Mouse (Mus musculus) CD4-positive, CD25-positive, alpha-beta regulatory T cell, adult 4 months (primary cell): Measurements from ENCODE around the gene Cdh13. TPM values are rescaled to one million over a fixed set of nuclear protein-coding genes. Genes with fewer than 3 reads are reported as not detected.

Experiments
- ATAC-seq: one replicate; pipeline ENCODE4 v1.8.0; 2017
- polyA plus RNA-seq, 2 experiments: library from polyadenylated mRNA; unstranded; fragments of 100-300 nt; shearing (Covaris generic); gene quantifications; one replicate each; pipeline ENCODE4 v1.2.1; 2017

The Cdh13 gene
- polyA plus RNA-seq, 2 experiments from 2014 or later: 0.25 to 0.31 TPM

DNA sequence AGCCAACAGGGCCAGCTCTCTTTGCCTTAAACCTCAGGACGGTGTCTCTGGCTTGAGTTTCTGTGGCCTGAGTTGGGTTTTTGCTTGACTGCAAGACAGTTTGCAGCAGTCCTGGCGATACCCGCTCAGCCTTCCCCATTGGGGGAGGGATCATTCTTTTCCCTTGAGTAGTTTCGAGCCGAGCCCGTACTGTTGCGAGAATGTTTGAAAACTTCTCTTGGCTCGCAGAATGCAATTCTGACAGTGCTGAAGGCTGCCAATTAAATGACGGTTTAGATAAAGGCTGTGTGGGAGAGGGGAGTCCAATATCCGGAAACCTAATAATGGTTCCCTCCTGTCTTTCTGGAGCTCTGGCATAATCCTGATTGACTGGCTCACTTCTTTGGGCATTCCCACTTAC lies 23.4 kb downstream of the Cdh13 start:
- no peak for ATAC-seq

DNA sequence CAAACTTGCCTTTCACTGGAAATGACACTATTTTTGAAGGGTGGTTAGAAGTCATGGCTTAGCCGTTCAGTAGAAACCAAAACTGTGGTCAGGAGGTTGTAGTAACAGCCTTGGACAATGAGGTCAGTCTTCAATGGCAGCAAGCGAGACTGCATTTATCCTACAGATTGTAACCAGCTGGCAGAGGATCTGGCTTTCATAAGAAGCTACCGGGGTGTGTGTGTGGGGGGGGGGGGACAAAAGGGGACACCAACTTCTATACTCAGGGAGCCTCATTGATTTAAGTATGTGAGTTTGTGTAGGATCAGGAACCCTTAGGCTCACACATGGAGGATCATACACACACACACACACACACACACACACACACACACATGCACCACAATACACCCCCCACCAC lies 25.6 kb downstream of the Cdh13 start:
- ATAC-seq: no peak

DNA sequence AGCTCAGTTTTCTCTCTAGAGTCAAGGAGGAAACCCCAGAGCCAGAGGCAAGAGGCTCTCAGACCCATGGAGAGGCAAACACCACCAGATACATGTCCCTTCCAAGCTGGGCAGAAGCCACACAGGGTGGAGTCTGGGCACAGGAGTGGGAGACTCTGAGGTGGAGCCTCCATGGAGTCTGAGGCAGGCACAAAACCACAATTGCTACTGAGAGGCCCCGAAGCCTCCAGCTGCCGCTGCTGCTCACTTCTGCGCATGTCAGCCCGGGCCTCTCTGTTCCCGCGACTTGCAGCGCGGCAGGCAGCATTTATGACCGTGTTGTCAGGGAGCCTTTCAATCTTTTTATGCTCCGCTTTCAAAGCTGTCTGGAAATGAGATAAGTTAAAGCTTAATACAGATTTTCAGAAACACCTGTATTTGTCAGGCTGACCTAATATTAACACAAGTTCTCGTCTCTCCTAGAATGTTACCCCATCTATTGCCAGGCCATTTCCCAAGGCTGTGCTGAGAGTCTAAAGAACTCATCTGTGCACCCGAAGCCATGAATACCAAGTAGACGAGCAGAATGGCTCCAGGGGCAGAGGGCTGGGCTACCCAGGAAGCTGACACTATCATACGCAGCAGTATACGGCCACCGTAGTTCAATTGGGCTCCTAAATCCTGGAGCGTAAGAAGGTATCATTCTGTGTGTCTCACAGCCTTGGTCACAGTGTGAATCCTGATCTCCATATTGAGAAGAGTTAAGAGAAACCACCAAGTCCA lies 30.1 kb downstream of the Cdh13 start:
- ATAC-seq: no peak

DNA sequence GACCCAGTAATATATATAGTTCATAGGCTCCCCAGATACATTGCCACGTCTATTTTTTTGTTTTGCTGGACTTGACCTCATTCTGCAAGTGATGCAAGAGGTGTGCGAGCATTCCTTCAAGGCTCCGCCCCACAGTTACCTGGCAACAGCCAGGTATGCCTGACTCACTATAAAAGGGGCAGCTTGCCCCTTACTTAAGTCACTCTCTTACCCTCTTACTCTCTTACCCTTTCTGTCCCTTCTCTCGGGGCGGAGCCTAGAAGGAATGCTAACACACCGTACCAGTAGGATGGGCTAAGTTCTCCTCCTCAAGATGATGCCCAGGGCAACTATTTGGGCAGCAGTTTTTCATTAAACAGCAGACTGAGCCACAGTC lies 30.6 kb downstream of the Cdh13 start:
- no peak for ATAC-seq

DNA sequence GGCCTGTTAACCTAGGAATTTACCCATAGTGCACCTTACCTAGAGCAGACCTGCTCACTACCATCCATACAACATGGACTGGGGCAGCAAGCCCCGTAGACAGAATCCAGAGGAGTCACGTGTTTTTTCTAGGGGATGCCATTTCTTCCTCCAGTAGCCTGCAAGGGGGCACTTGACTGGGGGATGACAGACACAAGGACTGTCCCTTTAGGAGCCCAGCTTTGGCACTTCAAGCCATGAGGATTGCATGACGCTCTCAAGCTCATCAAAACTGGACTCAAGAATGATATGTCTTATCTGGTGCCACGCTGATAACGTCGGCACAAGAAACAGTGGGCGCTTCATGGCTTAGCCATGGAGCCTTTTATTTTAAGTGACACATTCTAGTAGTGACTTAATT lies 31.4 kb downstream of the Cdh13 start:
- no peak for ATAC-seq

DNA sequence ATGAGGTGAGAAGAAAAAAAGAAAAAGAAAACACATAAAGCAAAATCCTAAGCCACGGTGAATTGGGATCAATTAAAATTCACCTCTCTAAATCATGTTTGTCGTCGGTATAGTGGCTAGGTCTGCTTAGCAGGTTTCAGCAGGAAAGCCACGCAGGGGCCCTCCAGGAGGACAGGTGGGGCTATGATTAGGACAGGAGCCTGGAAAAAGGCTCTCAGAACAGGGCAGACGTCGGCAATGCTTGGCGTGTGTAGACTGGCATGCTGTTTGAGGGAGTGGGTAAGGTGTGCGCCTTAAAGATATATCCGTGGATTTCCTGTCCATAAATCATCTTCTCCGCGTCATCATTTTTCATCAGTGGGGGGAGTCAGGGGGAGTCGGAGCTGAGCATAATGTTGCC lies 32.9 kb downstream of the Cdh13 start:
- ATAC-seq: no peak

DNA sequence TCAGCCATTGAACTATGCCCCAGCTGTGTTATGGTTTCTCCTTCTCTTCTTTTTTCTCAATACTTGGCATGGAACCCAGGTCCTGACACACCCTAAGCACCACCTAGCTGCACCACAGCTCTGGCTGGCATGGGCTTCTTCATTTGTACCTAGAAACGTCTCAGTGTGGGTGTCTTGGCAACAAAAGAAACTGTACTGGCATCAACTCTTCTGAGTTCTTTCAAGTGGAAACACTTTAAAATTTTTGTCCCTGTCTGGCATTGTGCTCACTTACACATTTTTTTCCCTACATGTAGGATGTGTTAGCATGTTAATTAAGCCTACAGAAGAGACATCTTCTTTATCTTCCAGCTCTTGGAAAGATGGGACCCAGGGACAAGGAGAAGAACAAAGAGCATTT lies 37.0 kb downstream of the Cdh13 start:
- no peak for ATAC-seq

DNA sequence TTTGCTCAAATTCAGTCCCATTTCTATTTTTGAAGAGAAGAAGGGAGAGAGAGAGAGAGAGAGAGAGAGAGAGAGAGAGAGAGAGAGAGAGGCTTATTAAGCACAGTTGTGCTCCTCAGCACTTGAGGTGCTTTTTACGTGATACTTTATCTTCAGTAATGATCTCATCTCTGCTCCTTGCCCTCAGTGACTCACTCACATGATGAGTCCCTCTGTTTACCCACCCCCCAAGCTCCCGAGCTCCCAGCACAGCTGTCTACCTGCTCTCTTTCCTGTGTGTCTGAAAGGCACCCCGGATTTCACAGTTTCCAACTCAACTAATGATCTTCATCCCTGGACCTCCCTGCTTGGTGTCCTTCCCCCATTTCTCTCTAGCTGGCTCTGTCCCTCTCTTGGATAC lies 39.9 kb downstream of the Cdh13 start:
- no peak for ATAC-seq

DNA sequence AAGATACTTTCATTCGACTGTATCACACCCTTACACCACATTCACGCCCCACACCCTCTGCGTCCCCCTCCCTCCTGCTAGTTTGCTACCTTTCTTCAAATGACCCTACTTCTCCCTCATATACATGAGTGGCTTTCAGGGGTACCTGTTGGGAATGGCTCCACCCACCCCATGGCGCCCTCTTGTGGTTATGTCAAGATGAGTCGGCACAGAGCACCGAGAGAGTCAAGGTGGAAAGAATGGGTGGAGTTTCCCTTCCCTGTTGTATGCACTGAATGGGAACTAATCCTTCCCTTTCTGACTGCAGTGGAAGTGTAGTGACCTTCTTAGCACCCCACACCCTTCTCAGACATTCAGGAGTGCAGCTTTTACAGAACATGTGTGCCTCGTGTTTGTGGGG lies 51.4 kb downstream of the Cdh13 start:
- ATAC-seq: no peak

DNA sequence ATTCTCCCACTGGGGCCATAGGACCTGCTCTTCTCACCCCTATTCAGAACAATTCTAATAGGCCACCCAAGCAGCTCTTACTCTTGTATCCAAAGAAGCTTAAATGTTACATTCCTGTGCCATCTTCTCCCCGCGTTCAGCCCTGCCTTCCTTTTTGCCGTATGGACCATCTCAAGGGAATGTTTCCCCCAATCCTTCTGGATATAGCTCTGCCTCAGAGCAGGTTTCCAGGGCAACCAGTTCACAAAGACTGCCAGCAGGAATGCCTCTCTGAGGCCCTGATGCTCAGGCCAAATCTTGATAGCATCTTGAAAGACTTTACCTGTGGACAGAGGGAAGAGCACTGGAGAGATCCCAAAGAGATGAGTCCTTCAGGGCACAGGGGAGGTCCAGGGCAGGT lies 56.2 kb downstream of the Cdh13 start:
- ATAC-seq: no peak

DNA sequence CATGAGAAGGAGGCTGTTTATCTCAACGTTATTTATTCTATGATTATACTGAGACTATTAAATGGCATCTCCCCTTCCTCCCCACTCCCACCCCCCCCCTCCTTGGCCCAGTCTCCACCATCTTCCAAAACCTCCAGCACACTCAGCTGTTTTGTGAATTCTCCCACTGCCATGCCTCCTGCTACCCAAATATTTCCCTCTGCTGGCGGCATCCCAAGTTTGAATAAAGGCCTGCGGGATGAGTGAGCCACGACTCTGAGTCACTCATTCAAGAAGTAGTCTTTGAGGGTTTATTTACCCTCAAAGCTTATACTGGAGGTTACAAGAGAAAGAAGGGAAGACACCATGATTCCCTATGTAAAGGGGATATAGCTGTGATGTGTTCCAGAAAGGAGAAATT lies 59.7 kb downstream of the Cdh13 start:
- no peak for ATAC-seq

DNA sequence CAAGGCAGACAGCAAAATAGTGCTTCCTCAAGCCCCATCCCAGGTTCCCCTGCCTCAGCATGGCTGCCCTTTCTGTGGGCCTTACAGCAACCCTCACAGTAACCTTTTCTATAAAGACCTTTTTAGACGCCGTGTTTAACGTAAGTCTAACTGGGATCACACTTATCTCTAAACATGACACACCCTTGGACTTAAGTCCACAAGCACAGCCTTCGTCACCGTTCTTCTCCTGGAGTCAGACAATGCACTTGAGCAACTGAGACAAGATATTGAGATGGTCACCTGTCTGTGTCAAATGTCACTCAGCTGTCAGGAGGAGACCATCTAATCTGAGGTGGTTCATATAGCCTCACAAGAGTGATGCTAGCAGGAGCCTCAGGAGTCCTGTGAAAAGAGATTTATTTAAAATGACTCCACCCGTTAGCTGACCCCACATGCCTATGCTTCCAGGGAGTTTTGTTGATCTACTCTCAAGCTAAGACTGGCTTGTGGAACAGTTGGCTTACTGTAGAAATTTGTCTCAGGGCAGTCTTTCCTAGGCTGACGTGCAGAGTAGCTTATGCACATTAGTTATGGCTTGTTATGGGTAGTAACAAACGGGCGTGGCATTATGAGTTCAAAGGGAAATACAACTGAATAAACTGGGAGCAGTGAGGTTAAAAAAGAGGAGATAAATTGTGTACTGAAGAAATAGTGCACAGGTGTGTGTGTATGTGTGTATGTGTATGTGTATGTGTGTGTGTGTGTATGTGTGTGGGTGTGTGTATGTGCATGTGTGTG lies 65.4 kb downstream of the Cdh13 start:
- no peak for ATAC-seq

DNA sequence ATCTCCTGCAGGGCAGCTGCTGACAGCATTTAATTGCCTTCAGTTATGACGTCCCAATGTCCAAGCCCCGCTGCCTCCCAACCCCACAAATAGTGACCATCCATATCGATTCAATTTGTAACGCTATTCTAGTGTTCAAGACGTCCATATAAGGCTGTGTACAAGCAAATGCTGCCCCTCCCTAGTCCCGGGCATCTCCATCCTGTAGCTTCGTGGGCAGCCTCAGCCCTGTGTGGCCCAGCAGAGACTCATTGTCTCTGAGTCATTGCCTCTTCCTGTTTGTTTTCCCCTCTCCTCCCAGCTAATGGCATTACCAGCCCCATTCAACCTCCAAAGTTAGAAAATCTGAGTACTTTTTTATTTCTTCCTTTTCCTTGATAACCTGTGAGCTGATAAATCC lies 66.6 kb downstream of the Cdh13 start:
- no peak for ATAC-seq

DNA sequence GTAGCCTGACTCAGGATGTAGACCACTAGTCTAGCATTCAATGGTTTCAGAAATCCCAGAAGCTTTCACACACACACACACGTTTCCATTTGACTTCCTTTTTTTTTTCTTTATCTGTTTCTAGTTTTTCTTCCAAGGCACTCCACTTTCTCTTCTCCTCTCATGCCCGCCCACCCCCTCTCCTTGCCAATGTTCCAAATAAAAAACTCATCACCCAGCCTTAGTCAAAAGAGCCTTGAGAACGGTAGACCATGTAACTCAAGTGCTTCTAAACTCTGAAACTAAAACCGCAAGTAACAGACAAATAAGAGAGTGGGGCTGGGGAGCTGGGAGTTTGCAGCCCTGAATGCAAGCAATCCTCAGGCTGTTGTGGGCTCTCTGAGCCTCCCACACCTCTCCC lies 69.5 kb downstream of the Cdh13 start:
- no peak for ATAC-seq

DNA sequence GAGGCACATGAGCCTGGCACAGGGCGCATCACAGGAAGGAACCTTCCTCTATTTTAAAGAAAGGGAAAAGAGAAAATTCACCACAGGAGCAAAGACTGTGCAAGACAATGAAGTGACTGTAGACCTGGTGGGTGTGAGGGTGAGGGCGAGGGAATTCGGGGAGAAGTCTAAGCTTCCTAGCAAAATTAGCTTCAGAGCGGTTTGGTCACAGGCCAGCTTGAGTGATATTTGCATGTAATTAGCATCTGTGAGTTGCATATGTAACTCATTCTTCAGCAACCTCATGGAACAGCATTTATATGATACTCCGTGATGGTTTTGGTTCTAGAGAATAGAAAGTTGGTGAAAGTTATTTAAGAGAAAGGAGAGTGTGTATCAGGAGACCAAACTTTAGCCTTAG lies 73.5 kb downstream of the Cdh13 start:
- no peak for ATAC-seq

DNA sequence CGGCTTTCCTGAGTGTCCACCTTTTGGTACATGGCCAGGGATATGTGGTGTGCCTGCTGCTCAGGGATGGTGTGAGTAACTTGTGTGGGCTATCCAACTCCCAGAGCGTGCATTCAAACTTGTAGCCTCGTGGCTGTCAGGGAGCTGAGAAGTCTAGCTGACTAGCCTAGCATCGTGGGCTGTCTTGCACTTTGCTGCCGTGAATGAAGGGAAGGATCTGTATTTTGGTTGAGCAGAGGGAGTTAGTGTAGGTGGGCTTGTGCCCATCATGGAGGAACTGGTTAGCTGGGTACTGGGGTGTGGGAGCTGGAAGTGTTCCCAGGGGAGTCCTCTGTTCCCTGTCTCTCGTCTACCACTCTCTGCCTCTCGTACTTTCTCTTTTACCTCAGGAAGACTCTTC lies 74.1 kb downstream of the Cdh13 start:
- ATAC-seq: no peak

DNA sequence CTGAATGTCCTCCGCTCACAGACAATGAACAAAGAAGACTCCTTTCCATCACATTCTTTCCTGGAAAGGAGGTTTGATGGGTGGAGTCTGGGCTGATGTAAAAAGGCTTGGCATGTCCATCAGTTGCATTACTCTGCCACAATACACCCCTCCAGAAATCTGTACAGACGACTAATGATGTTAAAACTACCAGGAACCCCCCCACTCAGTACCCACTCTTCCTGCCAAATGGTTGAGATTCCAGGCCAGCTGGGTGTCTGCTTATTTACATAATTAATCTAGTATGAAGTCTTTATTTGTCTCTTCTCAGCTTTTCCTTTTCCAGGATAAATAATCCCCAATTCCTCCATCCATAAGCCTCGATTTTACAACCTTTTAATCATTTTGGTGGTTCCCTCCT lies 80.2 kb downstream of the Cdh13 start:
- ATAC-seq: no peak

DNA sequence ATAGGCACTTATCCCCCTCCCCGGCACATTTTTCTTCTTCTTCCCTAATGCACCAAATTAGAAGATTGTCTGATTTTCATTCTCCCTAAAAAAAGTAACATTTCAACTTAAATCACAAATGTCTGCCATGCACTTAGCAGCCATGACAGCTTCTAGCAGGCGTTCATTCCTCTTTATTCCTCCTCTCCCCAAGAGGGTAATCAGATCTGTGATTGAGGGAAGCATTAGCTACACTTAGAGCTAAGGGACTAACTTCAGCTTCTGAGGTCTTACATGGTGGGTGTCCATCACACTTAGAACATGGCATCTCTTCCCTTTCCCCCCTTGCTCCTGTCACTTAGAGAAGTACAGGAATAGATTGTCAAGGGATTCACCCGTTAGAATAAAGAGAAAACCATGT lies 89.6 kb downstream of the Cdh13 start:
- ATAC-seq: no peak

DNA sequence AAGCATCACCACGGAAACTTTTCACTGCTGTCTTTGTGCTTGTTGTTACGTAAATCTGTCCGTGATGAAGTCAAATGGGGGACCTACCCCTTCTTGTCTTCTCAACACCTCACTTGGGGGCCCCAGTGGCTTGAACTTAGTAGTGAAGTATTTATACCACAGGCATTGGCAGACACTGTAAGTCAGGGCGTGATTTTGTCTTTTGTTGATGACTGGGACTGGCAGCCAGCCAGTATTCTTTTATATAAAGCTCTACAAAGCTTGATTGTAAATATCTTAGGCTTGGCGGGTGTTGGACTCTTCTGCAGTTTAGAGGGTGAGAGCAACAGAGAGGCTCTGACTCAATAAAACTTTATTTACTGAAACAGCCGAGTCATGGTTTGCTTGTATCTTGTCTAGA lies 91.2 kb downstream of the Cdh13 start:
- no peak for ATAC-seq

DNA sequence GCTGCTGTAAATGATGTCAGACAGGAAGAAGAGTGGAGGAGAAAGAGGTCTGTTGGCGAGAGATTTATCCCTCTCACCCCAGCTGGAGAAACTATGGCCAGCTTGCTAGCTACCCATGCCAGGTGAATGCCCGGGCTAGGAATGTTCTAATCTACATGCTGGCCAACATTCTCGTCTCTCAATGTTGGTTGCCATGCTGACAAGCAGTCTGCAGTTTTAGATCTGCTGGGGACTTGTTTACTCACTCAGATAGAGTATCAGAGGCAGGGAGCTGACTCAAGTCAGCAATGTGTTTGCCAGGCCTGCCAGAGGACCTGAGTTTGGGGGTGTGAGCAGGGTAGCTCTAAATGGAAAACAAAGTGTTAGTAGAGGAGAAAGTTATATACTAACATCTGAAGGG lies 93.3 kb downstream of the Cdh13 start:
- ATAC-seq: no peak

DNA sequence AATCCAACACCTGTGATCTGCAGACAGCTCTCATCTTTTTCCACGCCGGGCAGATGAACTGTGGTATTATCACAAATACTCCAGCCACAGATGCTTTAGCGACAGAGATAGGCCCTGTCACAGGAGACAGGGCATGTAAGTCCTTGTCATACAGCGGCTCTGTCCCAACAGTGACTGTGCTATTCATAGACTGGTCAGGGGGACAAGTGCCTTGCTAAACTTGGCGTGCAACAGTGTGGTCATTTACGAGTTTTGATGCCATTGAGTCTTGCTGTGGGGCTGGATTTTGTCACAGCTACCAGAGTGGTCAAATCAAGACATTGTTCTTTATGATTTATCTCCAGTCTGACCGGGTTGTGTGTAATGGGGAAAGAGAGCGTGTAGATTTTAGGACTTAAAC lies 95.5 kb downstream of the Cdh13 start:
- ATAC-seq: no peak

DNA sequence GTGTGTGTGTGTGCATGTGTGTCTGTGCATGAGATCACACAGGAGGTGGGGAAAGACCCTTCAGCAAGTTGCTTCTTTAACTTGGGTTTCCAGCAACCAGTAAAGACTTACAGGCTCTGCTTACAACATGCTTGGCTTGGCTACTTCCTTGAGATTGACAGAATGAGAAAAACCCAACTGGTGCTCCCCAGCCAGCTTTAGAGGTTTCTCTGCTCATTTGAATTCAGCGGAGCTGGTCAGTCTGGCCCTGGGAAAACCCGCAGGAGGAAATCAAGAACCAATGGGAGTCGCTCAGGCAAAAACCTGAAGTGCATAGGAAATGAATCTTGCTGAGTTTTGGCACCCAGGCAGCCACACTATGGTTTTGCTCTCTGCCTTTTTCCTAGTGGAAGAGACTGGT lies 96.1 kb downstream of the Cdh13 start:
- no peak for ATAC-seq

DNA sequence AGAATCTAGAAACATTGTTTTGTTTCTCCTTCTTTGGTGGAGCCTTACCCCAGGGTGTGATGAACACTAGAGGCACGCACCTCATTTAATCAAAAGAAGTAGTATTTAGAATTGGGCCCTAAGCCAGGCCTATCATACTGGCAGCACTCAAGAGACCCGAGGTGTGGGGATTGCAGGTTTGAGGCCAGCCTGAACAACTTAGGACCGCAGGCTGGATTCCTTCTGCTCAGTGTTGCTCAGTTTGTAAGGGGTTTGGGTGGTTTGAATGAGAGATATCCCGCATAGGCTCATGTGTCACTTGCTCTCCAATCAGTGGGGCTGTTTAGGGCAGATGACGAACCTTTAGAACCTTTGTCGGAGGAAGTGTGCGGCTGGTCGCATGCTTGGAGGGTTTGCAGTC lies 96.5 kb downstream of the Cdh13 start:
- no peak for ATAC-seq

DNA sequence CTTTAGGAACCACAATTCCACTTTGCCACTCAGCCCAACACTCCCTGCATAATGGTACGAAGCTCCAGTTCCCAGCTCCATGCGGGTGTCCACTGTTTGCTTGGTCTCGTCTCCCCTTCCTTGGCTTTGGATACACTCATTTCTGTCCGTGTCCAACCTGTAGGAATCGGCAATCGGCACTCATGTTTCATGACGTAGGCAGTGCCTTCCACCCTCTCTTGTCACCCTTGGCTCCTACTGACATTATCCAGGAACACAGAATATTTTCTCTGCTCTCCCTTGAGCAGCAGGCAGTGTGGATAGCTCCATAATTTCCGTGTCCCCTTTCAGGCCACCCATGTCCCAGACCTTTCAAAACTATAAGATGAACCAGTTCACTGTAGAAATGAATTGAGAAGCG lies 97.2 kb downstream of the Cdh13 start:
- no peak for ATAC-seq

DNA sequence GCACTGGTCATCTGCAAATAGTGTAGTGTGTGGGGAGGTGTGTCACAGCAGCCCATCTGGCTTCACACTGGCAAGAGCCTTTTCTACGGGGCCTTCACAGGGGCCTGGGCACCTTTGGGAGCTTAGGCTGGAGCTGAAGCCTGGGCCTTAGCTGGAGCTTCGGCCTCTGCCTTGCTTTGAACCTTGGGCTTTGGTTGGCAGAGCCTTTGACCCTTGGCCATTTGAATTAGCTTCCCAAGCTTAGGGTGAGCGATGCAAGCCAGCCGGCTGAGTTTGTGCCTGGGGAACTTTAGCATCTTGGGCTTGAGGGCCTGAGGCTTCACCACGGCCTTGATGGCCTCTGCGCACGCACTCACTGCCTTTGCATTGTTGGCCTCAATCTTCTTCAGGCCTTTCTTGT lies 98.1 kb downstream of the Cdh13 start:
- no peak for ATAC-seq
